Mouse (Mus musculus): Measurements from ENCODE around the gene Sp100.

DNA sequence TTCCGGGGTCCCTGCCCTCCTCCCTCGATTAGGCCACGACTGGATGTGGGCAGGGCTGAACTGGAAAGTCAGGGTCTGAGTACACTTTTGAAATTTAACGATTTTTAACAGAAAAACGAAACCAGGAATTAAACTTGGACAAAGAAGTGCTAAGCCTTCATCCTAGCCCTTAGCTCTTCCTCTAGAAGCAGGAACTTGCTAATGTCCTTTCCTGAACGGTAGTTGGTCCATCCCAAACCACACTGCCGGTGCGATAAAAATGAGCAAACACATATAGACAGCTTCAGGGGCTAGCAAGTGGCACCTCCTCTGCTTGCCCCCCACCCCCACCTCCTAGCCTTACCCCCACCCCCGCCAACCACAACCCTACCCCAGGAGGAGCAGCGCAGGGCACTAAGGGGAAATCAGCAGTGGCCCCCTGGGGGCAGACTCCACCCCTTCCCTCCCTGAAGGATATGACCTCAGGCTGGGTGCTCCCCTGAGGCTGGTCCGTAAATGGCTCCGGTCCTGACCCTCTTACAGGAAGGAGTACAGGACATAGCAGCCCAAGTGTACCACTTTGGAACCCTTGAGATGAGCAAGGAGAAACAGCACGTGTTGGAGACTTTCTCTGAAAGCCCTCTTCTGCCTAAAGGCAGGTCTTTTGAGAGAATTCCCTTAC is 85.8 kb downstream of the Sp100 start:
- no peak for TF ChIP-seq POLR2A (IDR thresholded peaks at IDR 0.05; ENCODE audit: insufficient read depth, low read length)
- TF ChIP-seq CTCF (IDR thresholded peaks at IDR 0.05; ENCODE audit: low read depth, low read length): no peak
- TF ChIP-seq EP300 (IDR thresholded peaks at IDR 0.05; ENCODE audit: insufficient read depth, low read depth, low read length): no peak
